Mouse (Mus musculus) kidney, adult 2 months (tissue): Measurements from ENCODE around the gene Atp7b.

Experiments used
- CTCF ChIP-seq: fragments of 200-500 bp; conservative IDR thresholded peaks from 2 replicates; pipeline ENCODE4 v1.5.1; 2011; ENCODE audit warnings: low read depth, mild to moderate bottlenecking, control low read depth, low read length, moderate library complexity, mixed read lengths; ENCODE audit not compliant: insufficient read depth, insufficient read length
- POLR2A ChIP-seq: fragments of 200-500 bp; IDR thresholded peaks from one replicate; pipeline ENCODE4 v1.6.1; 2011; ENCODE audit warnings: low read depth, low read length, control low read depth

GRCm38 (mm10) chr8:22058368-22058767 lies 1.7 kb downstream of the Atp7b start:
- TF ChIP-seq CTCF (no peak), POLR2A (no peak)
